Mouse (Mus musculus) heart, embryonic 15.5 days (tissue): ENCODE measurements around the gene Dpm1. TPM values are rescaled to one million over a fixed set of nuclear protein-coding genes. Genes with fewer than 3 reads are reported as not detected.

Source experiments
- ATAC-seq: fragments of 200-750 bp; cut with Nextera tagmentation; replicated peaks from 2 replicates; pipeline ENCODE4 v1.8.0; 2017; ENCODE audit warnings: low read depth, moderate TSS enrichment; ENCODE audit not compliant: insufficient number of reproducible peaks, insufficient read depth, low FRiP score
- H3K27ac ChIP-seq: fragments of 300-500 bp; sonication (generic); 2 replicates; pipeline ENCODE4 v1.5.1; 2015; ENCODE audit warnings: mild to moderate bottlenecking, inconsistent platforms
- H3K27me3 ChIP-seq: fragments of 300-500 bp; sonication (generic); 2 replicates; pipeline ENCODE4 v1.6.1; 2015; ENCODE audit warnings: inconsistent platforms
- H3K36me3 ChIP-seq: fragments of 300-500 bp; sonication (generic); 2 replicates; pipeline ENCODE4 v1.6.1; 2015; ENCODE audit warnings: mild to moderate bottlenecking, inconsistent platforms
- H3K4me1 ChIP-seq: fragments of 300-500 bp; sonication (generic); replicated peaks from 2 replicates; pipeline ENCODE4 v1.6.1; 2015; ENCODE audit warnings: inconsistent platforms
- H3K4me2 ChIP-seq: fragments of 300-500 bp; sonication (generic); 2 replicates; pipeline ENCODE4 v1.6.1; 2015; ENCODE audit warnings: inconsistent platforms, mild to moderate bottlenecking, moderate library complexity
- H3K4me3 ChIP-seq: fragments of 300-500 bp; sonication (generic); 2 replicates; pipeline ENCODE4 v1.5.1; 2015; ENCODE audit warnings: mild to moderate bottlenecking, inconsistent platforms
- H3K9ac ChIP-seq: fragments of 300-500 bp; sonication (generic); 2 replicates; pipeline ENCODE4 v1.6.1; 2015; ENCODE audit warnings: mild to moderate bottlenecking, inconsistent platforms
- H3K9me3 ChIP-seq: fragments of 300-500 bp; sonication (generic); replicated peaks from 2 replicates; pipeline ENCODE4 v1.6.1; 2016; ENCODE audit warnings: inconsistent platforms
- WGBS: fragments of 180-500 bp; shearing (Covaris S2); methylation state at CpG from one replicate; pipeline ENCODE4 v1.1.7; 2015; ENCODE audit warnings: mixed read lengths; 5-methylcytosine and 5-hydroxymethylcytosine counted together
- polyA plus RNA-seq: library from polyadenylated mRNA; unstranded; fragments of >200 nt; fragmentation: Nextera tagmentation; extraction: Ambion mirVana; gene quantifications from 2 replicates; pipeline ENCODE4 v1.2.1, GENCODE M21; 2015

Dpm1 gene
- polyA plus RNA-seq, 1 experiment from 2014 or later = 96.2 TPM

DNA sequence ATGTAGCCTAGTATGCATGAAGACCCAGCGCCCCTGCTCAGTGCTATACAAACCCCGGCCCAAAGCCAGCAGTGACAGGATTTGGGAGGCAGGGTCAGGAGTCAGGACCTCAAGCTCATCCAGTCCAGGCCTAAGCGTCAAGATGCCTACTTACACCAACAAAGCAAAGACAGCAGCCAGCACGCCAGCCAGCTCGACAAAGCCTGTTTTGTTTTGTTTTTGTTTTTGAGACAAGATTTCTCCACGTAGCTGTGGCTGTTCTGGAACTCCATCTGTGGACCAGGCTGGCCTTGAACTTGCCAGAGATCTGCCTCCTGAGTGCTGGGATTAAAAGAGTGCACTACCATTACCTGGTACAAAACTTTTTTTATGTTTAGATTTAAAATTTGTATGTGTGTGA lies 7.1 kb downstream of the Dpm1 start:
- peaks cover 76% of the 10 kb centered on the region for H3K36me3 ChIP-seq

DNA sequence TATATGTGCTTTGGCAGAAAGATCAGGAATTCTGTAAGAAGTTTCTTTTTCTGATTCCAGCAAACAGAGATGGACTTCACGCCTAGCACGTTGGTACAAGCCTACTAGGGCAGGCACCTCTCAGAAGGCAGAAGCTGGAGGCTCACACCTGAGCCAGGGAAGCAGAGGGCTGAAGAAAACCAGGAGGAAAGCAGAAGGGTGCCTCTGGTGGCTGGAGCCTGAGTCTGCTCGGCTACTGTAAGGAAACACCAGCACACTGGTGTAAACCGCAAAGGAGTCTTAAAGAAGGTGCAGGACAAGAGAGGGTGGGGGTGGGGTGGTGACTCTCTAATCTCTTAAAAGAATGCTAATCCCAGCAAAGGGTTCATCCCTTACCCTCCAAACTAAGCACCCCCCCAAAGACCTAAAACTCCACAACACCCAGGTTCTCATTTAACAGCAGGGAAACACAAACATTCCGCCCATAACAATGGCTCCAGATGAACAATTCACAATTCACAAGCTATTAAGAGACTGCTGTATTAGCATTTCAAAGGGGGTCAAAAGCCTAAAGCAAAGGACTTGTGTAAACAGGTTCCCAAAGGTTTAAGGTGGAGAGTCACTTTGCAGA lies 16.5 kb downstream of the Dpm1 start:
- Histone ChIP-seq H3K4me2 (no peak overlapping the region), H3K9me3 (no peaks in the 10 kb centered on the region), H3K27me3 (no peaks in the 10 kb centered on the region), H3K9ac (no peak overlapping the region), H3K4me1 (no peaks in the 10 kb centered on the region), H3K4me3 (no peak overlapping the region), H3K27ac (no peak overlapping the region), H3K36me3 (peaks cover 76% of the 10 kb centered on the region)
- no peak for ATAC-seq
- WGBS = 61% methylated on average over 5 of the region's 5 CpGs

More for the DNA sequence above, 7.1 kb downstream of the Dpm1 start:
- Histone ChIP-seq H3K4me1 (peaks cover 4% of the 10 kb centered on the region), H3K9me3 (no peaks in the 10 kb centered on the region), H3K4me3 (no peak overlapping the region), H3K27me3 (no peaks in the 10 kb centered on the region), H3K9ac (no peak overlapping the region), H3K27ac (no peak overlapping the region), H3K4me2 (no peak overlapping the region)
- WGBS = 85% methylated on average over 6 of the region's 6 CpGs
- ATAC-seq = no peak

DNA sequence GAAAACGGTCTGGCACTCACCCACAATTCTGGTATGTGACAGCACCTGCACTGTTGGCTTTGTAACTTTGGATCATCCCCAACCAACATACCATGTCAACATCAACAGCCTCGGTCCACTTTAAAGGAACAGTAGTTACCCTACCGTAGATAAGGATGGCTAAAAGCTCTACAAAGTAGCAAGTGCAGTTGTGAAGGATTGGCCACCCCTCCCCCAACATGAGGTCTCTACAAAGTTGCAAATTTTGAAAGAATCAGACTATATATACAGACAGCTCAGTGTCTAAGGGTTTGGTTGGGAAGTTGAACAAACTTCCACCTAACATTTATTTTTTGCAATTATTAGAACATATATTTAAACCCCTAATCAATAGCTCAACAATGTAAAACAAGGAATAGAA lies 22.5 kb downstream of the Dpm1 start:
- Histone ChIP-seq H3K9me3 (no peaks in the 10 kb centered on the region), H3K36me3 (peaks cover 36% of the 10 kb centered on the region), H3K4me2 (no peak overlapping the region), H3K4me1 (peaks cover 14% of the 10 kb centered on the region), H3K27me3 (no peaks in the 10 kb centered on the region), H3K4me3 (no peak overlapping the region), H3K9ac (no peak overlapping the region), H3K27ac (peak overlapping the region; percentile 99)
- WGBS = 90% methylated on average over 3 of the region's 3 CpGs
- no peak for ATAC-seq

DNA sequence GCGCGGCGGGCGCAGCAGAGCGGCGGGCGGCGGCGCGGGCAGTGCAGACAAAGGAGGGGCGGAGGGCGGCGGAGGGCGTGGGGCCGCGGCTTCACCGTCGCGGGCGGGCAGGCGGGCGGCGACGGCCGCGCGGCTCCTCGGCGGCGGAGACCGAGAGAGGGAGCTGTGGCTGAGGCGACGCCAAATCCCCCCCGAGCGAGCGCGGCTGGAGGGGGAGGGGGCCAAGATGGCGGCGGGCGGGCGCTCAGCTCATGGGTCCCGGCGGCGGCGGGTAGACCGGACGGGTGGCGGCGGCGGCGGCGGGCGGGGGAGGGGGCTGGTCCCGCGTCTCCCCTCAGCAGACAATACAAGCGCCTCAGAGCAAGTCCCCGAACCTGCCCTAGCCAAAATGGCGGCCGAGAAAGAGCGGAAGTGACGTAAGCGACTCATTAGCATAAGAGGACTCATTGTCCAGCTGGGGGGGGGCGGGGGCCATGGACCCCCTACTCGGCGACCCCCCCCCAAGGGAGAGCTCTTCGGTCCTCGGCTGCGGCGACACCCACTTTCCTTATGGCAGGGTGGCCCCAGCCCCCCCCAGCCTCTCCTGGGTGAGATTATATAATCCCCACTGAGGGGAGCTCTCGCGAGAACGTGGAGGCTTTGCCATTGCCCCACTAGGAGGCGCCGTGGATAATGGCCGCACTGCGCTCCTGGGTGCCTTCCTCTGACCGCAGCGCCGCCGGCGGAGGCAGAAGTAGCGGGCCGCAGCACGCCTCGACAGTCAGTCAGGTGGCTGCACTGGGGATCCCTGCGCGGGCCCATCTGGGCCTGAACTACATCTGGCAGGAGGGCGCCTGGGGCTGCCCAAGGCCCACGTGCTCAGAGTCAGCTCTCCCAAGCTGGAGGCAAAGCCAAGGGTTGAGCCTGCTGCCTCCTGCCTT lies 23.4 kb downstream of the Dpm1 start, which contains the start of gene Adnp:
Gene Adnp (minus strand): TSS at position 388 of the 920 bp plus-strand sequence.
- ATAC-seq = peak; percentile 88
- under 1% methylated on average over 75 of the region's 89 CpGs for WGBS
- peak within 1 kb of the TSS; percentile 99 for H3K27ac ChIP-seq
- H3K9me3 ChIP-seq = no peaks in the 10 kb centered on the region
- peak within 1 kb of the TSS; percentile 99 for H3K4me3 ChIP-seq
- peaks cover 17% of the 10 kb centered on the region for H3K4me1 ChIP-seq
- H3K9ac ChIP-seq = peak within 1 kb of the TSS; percentile 100
- peak within 1 kb of the TSS; percentile 69 for H3K4me2 ChIP-seq
- H3K27me3 ChIP-seq = no peaks in the 10 kb centered on the region
- H3K36me3 ChIP-seq = peaks cover 27% of the 10 kb centered on the region

DNA sequence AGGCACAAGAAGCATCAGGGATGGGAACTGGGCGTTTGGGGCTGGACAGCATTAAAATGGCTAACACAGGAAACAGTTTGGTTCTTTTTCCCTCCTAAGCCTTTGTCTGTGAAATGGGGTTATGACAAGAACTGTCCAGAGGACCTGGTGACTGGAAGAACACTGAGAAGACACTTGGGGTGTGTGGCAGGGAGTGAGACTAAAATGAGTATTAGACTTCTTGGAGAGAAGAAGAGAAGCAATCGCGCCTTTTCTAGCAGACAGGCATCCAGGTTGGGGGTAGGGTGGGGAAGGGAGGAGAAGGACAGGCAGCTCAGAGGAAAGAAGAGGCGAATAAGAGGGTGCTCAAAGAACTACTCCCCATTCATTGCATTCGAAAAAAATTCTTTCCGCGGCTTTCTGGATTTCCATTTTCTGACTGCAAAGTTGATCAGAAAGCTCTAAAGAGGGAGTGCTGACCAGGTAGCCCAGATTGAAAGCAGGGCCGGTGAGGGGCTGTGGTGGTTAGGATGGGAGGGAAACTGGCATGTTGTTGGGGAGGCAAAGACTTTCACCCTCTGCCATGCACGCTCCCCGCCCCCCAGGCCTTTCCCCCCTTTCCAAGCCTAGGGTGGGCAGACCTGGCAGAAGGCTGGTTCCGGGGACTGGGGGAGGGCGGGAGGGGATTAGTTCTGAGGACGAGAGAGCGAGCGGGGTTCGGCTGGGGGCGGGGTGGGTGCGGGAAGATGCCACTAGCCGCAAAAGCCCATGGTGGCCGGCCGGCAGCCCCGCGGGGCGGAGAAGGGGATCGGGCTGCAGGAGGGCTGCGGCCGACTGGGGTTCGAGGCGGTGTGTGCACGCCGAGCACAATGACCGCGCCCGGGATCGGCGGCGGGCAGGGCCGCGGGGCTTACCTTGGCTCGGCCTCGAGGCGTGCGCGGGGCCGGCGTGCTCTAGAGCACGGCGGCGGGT lies 24.4 kb downstream of the Dpm1 start:
- peak overlapping the region; percentile 69 for H3K4me2 ChIP-seq
- H3K36me3 ChIP-seq = peaks cover 18% of the 10 kb centered on the region
- H3K27ac ChIP-seq = peak overlapping the region; percentile 99
- H3K4me1 ChIP-seq = peaks cover 24% of the 10 kb centered on the region
- peak; percentile 27 for ATAC-seq
- WGBS = 0% methylated on average over 45 of the region's 49 CpGs
- H3K9me3 ChIP-seq = no peaks in the 10 kb centered on the region
- H3K4me3 ChIP-seq = peak overlapping the region; percentile 99
- H3K27me3 ChIP-seq = no peaks in the 10 kb centered on the region
- H3K9ac ChIP-seq = peak overlapping the region; percentile 100

DNA sequence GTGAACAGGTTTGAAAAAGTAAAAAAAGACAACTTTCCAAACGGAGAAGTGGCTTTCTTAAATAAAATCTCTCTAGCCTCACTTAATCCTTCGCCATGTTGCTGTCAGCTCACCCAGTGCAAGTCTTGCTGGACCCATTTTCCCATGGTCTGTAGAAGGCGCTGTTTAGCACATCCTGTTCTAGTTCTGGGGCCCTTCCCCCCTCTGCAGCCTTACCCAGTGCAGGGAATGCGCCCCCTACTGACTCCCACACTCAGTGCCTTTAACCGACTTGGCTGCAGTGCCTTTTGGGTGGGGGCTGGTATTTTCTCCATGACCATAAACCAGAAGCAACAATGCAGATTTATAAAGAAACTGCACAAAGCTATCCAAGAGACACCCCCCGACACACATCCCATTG lies 25.1 kb downstream of the Dpm1 start:
- H3K4me3 ChIP-seq = peak overlapping the region; percentile 99
- ATAC-seq = peak; percentile 47; the same call in 1 of the 2 replicates
- H3K36me3 ChIP-seq = peaks cover 11% of the 10 kb centered on the region

DNA sequence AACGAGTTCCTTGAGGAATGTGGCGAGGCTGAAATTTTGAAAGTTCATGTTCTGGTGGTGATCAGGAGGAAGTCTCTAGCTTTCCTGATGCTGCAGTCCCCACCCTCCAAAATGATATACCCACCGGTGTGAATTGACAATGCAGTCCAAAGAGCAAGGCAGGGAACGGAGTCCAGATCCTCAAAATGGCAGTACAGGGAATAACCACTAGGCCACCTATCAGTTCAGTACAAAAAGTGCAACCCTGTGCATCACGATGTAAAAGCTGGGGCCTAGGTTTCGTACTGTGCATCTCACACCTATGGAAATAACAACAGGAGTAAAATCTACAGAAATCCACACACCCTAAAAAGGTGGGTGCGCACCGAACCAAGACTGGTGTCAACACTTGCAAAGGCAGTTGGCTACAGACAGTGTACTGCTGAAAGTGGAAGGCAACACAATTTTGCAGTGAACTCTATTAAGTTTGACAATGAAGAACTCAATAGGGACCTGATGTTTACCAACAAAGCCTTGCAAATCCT lies 25.9 kb downstream of the Dpm1 start:
- Histone ChIP-seq H3K36me3 (peaks cover 8% of the 10 kb centered on the region), H3K9ac (peak overlapping the region; percentile 100; the same call in 1 of the 2 replicates), H3K9me3 (no peaks in the 10 kb centered on the region), H3K4me3 (peak overlapping the region; percentile 99), H3K27me3 (no peaks in the 10 kb centered on the region), H3K4me1 (peaks cover 36% of the 10 kb centered on the region), H3K4me2 (peak overlapping the region; percentile 69), H3K27ac (no peak overlapping the region)
- WGBS = 74% methylated on average over 8 of the region's 8 CpGs
- no peak for ATAC-seq

More for the DNA sequence above, 25.1 kb downstream of the Dpm1 start:
- H3K27me3 ChIP-seq = no peaks in the 10 kb centered on the region
- peak overlapping the region; percentile 99 for H3K27ac ChIP-seq
- H3K9ac ChIP-seq = peak overlapping the region; percentile 100
- H3K4me1 ChIP-seq = peaks cover 31% of the 10 kb centered on the region
- peak overlapping the region; percentile 69 for H3K4me2 ChIP-seq
- WGBS = 4% methylated on average over 6 of the region's 6 CpGs
- no peaks in the 10 kb centered on the region for H3K9me3 ChIP-seq

DNA sequence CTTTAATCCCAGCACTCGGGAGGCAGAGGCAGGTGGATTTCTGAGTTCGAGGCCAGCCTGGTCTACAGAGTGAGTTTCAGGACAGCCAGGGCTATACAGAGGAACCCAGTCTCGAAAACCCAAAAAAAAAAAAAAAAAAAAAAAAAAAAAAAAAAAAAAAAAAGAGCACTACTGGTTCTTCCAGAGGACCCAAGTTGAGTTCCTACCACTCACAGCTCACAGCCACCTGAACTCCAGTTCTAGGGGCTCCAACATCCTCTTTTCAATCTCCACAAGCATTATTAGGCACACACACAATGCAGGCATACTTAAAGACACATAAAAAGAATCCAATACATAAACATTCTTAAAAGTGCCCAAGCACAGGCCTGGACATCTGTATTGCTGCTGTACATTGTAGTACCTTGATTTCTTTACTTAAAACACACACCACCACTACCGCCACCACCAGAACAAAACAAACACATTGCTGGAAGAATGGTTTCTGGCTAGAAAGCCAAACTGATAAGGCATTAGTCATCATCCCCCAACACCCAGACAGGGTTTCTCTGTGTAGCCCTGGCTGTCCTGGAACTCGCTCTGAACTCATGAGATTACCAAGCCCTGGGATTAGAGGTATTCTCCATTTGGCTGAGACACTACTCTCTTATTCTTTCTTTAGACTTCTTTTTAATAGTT lies 30.2 kb downstream of the Dpm1 start:
- Histone ChIP-seq H3K4me2 (no peak overlapping the region), H3K27ac (no peak overlapping the region), H3K9ac (no peak overlapping the region), H3K9me3 (no peaks in the 10 kb centered on the region), H3K4me3 (no peak overlapping the region), H3K27me3 (no peaks in the 10 kb centered on the region), H3K4me1 (peaks cover 65% of the 10 kb centered on the region), H3K36me3 (peaks cover 5% of the 10 kb centered on the region; the same call in 1 of the 2 replicates)
- 62% methylated on average over 4 of the region's 5 CpGs for WGBS
- no peak for ATAC-seq

DNA sequence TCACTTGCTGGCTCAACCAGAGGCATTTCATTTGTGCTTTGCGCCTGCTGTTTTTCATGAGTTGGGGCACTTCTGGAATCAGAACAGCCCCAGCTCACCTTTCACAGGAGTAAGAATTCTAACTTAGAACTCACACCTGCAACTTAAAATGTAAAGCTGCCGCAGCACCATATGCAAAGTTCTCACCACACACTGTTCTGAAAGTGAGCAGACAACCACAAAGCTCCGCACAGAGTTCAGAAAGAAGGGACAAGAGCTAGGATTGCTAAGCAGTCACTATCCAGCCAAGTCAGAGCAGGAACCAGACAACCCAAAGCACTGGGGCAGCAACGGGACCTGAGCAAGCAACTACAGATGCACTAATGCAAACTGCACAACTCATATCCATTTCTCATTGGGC lies 30.9 kb downstream of the Dpm1 start:
- Histone ChIP-seq H3K4me3 (no peak overlapping the region), H3K9me3 (no peaks in the 10 kb centered on the region), H3K36me3 (peaks cover 5% of the 10 kb centered on the region; the same call in 1 of the 2 replicates), H3K4me1 (peaks cover 64% of the 10 kb centered on the region), H3K27ac (no peak overlapping the region), H3K27me3 (no peaks in the 10 kb centered on the region), H3K9ac (no peak overlapping the region), H3K4me2 (no peak overlapping the region)
- no peak for ATAC-seq
- 71% methylated on average over 4 of the region's 4 CpGs for WGBS

DNA sequence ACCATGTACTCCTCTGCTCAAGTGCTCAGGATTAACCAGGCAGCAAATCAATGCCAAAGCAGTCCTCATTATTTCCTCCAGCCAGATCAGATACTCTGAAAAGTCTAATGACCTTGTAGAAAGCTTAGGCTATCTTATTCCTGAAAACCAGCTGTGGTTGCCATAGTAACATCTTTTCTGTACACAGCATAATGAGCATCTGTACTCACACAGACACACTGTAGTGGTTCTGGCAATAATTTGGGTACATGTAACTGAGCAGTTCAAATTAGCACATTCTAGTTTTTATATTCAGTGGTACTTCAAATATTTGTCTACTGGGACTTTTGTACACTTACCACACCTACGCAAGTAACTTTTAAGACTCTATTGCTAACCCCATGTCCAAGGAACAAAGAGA lies 32.0 kb downstream of the Dpm1 start:
- no peak overlapping the region for H3K27ac ChIP-seq
- H3K4me1 ChIP-seq = peaks cover 70% of the 10 kb centered on the region
- no peak overlapping the region for H3K4me2 ChIP-seq
- H3K9ac ChIP-seq = no peak overlapping the region
- no peaks in the 10 kb centered on the region for H3K9me3 ChIP-seq
- peaks cover 3% of the 10 kb centered on the region; the same call in 1 of the 2 replicates for H3K36me3 ChIP-seq
- 85% methylated on average over 1 of the region's 1 CpGs for WGBS
- no peaks in the 10 kb centered on the region for H3K27me3 ChIP-seq
- no peak overlapping the region for H3K4me3 ChIP-seq
- no peak for ATAC-seq
